Mouse (Mus musculus) adrenal gland, adult (tissue): ENCODE measurements around the gene Fbxo42.
"Not testable (repeated sequence)": the region's sequence is repeated elsewhere in the genome, so short reads cannot be mapped to it uniquely, and the experiment has no call there.

Experiments used
- DNase-seq, 2 experiments: peaks; one replicate each; pipeline ENCODE4 v3.0.0; 2022 to 2023; ENCODE audit warnings: low spot score in 1 of 2; ENCODE audit not compliant: inconsistent age in 2 of 2

The Fbxo42 gene

DNA sequence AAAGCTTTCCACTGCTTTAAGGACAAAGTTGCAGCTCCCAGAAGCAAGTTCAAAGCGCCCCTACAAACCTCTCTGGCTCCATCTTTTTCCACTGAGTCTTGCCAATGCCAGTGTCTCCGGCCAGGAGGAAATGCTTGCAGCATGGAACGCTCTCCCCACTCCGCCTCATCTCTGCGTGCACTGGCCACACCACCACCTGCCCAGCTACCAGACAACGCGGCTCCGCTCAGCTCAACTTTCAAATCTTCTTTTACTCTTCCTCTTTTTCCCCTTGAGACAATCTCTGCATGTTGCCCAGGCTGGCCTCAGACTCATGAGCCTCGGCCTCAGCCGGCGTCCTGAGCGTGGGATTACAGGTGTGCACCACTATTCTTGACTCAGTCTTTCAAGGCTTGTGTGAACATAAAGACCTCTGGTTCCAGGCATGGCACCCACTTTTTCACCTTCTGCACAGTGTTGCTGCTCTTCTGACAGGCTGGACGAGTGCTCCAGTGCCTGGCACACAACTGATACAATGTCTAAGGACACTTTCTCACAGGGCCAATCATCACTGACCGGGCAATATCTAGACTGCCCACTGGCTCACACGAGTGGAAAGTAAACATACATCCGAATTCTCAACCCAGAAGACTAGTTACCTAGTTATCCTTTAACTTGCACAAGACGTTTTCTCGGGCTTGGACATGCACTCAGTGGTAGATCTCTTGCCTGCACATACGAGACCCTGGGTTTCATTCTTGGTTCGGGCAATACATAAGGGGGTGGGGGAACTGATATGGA is 12.8 kb upstream of the Fbxo42 start:
- peak in 1 of 2 experiments; percentile 53 for DNase-seq

DNA sequence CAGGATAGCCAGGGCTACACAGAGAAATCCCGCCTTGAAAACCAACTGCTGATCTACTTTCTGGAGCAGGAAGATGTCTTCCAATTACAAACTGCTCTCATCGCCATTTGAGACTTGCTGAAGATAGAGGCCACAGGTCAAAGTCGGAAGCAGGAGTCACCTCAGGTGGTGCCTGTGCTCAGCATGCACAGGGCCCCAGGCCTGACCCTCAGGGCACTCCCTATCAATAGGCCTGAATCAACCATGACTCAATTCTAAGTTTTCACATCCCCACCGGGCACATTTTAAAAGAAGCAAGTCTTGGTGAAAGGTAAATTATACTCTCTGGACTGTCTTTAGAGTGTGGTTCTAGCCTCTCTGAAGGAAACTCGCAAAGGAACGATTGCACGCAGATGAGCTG is 11.6 kb upstream of the Fbxo42 start:
- no peak for DNase-seq

DNA sequence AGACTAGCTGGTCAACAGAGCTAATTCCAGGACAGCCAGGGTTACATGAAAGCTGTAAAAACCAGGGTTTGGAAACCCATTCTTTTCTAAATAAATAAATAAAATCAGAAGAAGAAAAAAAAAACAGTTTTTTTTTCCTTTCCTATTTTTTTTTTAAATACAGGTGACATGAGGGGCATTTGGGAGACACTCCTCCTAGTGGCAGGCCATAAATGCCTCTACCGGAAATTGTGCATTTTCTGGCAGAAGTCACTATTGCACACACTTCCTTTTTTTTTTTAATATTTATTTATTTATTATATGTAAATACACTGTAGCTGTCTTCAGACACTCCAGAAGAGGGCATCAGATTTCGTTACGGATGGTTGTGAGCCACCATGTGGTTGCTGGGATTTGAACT is 10.0 kb upstream of the Fbxo42 start:
- not testable (repeated sequence) for DNase-seq

DNA sequence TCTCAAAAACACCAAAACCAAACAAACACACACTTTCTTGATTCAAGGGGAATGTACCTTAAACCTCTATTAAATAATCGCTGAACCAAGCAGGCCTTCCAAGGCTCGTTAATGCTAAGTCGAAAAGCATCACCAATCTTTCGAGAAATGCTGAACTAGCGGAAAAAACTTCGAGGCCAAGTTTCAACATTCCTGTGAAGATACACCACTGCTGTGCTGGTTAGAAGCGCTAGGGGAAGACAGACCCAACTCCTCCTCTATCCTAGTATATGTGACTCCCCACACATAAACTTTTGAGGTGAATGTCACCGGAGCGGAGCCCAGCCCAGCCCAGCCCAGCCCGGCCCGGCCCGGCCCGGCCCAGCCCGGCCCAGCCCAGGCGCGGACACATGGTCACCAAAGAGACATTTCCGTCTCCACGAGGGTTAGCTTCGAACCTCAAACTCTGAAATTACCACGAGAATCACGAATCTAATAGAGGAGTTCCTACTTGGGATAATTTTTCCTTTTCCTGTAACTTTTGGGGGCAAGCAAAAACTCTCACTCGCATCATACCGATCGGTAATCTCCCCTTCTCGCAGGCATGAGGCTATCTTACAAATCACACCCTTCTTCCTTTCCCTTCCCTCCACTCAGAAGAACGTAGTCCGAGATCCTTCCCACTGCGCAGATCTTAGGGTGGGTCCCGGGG is 9.1 kb upstream of the Fbxo42 start:
- DNase-seq = peak in 1 of 2 experiments; percentile 71

DNA sequence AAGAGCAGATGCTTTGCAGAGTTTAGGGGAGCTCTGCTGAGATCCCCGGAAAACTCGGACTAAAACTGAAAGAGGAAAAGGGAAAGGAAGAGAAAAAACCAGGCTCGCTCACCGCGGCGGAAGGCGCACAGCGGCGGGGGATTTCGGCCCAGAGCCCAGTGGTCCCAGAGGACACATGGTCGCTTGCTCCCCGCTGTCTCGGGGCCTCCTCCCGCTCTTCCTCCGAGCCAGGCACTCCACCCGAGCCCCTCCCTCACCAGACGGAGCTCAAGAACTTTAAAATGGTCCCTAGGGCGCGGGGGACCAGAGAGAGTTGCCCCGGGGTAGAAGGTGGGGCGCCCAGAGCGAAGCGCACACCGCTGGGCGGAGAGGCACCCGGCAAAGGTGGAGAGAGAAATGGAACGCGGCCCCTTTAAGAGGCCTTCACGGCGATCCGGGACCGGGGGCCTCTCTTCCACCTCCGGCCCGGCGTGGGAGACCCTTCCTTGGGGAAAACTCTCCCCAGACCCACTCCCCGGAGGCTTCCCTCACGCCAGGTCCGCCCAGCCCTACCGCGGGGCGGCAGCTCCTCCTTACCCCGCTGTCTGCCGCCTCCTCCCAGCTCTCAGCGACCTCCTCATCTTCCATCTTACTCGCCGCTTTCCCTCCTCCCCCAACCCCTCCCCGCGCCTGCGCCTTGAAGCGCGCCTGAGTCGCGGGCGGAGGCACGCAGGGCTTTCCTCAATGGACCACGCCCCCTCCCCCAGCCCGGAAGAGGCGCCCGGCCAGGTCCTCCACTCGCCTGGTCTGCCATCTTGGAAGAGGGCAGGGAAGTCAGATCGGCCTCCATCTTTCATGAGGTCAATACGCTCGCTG is 8.4 kb upstream of the Fbxo42 start, which contains the start of gene Szrd1:
Gene Szrd1, minus strand, starts transcription at position 660 of the 855 bp plus-strand sequence.
- DNase-seq = peak; percentile 99

DNA sequence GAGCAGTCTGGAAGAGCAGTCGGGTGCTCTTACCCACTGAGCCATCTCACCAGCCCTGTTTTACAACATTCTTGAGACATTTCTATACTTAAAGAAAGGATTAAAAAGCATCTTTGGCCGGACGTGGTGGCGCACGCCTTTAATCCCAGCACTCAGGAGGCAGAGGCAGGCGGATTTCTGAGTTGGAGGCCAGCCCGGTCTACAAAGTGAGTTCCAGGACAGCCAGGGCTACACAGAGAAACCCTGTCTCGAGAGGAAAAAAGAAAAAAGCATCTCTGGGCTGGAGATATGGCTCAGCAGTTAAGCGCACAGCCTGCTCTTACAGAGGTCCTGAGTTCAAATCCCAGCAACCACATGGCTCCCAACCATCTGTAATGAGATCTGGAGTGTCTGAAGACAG is 7.4 kb upstream of the Fbxo42 start:
- DNase-seq = peak in 1 of 2 experiments; percentile 54

DNA sequence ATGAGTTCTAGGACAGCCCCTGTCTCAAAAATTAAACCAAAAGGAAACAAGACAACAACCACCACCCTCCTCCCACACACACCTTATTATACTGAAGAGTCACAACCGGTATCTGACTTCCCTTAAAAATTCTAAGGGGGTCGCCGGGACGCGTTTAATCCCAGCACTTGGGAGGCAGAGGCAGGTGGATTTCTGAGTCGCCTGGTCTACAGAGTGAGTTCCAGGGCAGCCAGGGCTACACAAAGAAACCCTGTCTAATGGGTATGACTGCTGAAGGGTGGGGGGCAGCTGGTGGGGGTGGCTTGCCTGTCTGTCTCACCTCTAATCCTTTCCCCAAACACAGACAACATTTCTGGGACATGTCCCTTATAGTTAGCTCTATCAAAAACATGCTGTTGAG is 6.7 kb upstream of the Fbxo42 start:
- DNase-seq = no peak

DNA sequence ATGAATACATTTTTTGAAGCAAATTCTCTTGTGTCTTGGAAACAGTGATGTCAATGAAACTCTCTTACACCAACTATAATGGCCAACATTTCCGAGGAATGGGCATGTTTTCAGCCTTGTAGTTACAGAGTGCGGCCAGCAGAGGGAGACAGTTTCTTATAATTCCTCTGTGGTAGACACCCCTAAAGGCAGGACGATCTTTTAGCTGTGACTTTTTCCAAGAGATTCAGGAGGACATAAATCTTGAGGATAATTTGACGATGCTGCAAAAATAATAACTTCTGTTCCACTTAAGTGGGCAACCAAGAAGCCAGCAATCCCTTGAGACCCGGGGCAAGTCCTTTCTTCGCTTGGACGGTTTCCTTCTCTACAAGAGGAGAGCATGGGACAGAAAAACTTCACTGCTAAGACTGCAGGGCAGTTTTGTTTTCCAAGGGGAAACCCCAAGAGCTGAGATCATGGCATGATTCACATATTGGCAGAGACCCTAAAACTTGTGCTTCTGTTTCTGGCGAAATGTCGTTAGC is 5.4 kb upstream of the Fbxo42 start:
- peak; percentile 82 to 95 for DNase-seq

DNA sequence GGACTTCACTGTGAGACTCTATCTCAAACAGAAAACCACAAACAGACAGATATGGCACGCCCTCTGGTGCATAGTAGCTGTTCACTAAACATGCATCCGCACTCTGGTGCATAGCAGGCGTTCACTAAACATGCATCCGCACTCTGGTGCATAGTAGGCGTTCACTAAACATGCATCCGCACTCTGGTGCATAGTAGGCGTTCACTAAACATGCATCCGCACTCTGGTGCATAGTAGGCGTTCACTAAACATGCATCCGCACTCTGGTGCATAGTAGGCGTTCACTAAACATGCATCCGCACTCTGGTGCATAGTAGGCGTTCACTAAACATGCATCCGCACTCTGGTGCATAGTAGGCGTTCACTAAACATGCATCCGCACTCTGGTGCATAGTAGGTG is 2.6 kb upstream of the Fbxo42 start:
- not testable (repeated sequence) for DNase-seq

DNA sequence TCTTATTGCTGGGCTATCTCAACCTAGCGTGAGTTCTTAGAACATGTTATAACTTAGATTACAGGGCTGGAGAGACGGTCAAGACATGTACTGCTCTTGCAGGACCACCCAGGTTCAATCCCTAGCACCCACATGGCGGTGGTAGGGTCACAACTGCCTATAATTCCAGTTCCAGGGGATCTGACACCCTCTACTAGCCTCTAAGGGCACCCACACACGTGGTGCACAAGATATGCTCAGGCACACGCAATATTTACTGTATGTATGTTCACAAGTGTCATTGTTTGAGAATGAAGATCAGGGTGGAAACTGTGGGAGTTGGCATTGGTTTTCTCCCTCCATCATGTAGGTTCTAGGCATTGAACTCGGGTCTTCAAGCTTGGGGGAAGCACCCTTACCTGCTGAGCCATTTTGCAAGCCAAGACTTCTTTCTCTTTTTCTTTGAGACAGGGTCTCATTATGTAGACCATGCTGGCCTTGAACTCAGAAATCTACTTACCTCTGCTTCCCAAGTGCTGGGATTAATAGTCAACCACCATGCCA is 1.2 kb upstream of the Fbxo42 start:
- no peak for DNase-seq

DNA sequence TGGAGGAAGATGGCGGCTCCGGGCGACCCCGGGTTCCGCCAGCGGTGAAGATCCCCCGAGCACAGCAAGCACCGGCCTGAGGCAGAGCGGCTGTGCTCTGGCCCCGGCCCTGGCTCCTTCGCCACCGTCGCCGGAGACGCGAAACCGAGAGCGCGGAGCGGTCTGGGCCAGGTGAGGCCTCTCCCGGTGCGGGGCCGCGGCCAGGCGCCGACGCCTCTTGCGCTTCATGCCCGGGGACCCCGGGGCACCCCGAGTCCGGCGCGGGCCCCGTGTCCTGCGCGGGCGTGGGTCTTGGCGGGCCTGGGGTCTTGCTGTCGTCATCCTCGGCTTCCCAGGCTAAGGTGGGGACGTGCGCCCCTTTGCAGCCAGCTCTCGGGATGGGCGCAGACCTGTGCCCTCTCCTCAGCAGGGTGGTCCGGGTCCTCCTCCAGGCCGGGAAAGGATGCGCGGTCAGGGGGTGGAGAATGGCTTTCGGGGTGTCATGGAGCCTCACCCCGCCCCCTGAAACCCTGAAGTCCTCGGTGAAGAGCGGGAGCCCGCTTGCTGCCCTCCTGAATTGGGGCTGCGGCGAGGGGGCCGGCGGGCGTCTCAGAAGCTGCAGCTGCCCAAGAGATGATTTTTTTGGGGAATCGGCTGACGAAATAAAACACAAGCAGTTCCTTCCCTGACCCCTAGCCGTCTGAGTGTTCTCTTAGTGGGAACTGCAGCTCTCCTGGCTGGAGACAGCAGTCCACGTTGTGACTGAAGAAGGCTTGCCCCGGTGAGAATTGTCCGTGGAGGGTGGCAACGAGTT is 492 bp downstream of the Fbxo42 start:
- peak in 1 of 2 experiments; percentile 84 for DNase-seq

DNA sequence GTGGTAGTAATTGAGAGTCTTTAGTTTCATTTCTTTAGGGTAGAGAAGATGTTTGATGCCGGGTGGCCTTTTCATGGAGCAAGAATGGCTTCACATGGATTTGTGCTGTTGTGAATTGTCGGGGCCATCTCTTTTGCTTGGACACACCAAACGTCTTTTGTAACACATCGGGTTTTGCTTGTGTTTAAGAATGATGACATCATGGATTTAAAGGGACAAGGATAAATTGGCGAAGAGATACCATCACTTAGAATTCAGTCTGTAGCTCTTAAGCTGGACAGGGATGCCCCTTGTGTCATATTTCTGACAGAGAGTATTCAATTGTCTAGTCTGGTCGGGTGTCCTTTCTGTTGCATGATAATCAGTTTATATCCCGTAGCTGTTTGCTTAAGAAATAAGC is 1.4 kb downstream of the Fbxo42 start:
- peak in 1 of 2 experiments; percentile 48 for DNase-seq

DNA sequence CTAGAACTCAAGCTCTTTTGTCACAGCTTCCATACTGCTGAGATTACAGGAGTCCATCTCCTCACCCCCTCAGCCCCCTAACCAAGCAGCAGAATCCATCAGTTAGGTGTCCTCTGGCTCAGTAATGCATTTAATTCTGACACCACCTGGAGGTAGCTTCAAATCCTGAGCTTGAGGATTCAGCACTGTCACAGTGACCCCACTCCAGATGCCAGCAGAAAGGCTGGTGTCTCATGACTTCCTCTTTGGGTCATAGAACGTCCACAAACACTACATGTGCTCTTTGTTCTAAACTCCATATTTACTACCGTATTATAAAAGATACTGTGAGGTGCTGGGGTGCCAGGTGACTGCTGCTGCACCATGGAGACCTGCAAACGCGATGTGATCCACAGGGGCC is 9.8 kb downstream of the Fbxo42 start:
- no peak for DNase-seq

DNA sequence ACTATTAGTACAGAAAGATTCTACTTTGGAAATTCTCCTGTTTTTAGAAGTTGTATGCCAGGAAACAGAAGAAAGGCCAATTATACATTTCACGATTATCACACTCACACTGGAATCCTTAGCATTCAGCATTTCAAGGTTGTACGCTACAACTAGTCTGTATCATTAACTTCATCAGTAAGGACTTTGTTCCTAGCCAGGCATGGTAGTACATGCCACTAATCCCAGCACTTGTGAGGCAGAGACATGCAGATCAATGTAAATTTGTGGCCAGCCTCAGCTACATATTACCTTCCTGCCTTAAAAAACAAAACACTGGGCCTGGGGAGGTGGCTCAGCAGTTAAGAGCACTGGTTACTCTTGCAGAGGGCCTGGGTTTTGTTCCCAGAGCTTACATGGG is 10.9 kb downstream of the Fbxo42 start:
- no peak for DNase-seq

DNA sequence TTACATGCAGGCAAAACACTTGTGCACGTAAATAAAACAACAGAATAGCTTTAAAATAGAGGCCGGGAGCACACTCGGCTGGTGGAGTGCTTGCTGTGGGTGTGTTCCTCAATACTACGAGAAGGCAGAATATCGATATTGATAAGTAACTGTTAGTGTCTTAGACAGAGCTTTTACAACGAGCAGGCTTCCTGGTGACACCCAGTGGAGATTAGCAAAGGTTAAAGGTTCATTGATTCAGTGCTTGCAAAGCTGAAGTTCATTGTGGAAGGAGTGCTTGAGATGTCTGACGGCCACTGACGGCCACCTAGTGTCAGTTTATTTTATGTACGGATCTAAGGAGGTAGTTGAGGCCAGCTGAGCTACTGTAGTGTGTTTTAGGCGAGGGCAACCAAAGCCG is 11.4 kb downstream of the Fbxo42 start:
- no peak for DNase-seq

DNA sequence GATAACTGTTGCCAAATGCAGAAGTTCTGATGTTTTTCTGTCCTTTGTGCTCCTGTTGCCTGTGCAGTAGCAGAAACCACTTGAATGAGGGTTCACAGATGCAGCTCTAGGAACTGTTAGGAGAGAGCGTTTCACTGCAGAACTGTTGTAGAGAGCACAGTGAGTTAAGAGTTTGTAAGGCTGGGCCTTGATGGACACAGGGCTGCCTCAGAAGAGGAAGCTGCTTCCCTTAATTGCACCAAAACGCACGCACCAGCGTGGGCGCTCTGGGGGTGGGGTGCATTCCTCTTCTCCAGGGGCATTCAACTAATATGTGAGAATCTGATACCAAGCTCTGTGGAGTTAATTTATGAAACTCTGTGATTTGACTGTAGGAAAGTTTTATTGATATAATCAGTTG is 12.0 kb downstream of the Fbxo42 start:
- DNase-seq = no peak

DNA sequence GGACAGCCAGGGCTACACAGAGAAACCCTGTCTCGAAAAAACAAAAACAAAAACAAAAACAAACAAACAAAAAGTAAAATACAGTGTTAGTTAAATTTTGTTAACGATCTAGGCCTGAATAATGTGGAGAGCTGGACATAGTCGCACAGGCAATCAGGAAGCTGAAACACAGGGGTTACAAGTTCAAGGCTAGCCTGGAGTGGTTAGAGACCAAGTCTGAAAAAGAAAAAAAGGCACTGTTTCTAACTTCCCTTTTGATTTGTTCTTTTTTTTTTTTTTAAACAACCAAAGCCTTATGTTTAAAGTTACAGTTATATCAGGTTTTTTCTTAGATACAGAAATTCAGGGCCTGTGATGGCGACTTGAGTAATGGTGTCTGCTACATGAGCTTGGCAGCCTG is 12.5 kb downstream of the Fbxo42 start:
- DNase-seq = no peak

DNA sequence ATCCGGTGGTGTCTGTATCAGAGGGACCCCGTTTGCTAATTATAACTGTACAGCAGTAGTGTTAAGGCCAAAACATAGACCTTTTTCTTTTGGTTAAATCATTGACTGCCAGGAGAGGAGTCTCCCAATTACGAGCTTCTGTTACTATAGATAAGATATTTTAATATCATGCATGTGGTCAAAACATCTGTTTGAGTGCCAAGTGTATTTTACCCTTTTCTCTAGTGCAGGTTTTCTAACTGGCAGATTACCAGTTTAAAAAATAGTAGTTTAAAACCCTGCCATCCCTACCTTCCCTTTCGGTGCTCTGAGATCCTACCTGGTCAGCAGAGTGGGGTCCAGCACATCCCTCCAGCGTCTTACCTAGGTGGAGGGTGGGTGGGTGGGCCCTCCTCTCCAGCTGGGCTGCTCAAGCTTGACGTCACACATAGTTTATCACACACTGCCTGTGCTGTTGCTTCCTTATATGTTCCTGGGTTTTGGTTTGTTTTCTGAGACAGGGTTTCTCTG is 14.0 kb downstream of the Fbxo42 start:
- DNase-seq = no peak

DNA sequence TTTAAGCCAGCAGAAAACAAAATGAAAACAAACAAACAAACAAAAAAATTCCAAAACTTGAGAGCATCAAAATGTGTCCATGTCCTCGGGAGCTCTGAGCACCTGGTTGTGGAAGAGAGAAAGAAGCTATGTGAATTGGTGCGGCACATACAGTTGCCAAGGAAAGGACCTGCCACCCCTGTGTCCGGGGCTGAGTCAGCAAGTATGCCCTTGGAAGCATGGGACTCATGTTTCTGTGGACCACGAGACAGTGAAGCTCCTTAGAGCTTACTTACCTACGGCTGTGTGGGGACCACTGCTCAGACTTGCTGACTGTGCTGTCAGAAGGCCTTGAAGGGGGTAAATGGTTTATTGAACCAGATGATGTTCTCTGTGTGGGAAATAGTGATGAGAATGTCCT is 16.0 kb downstream of the Fbxo42 start:
- DNase-seq = peak in 1 of 2 experiments; percentile 55

DNA sequence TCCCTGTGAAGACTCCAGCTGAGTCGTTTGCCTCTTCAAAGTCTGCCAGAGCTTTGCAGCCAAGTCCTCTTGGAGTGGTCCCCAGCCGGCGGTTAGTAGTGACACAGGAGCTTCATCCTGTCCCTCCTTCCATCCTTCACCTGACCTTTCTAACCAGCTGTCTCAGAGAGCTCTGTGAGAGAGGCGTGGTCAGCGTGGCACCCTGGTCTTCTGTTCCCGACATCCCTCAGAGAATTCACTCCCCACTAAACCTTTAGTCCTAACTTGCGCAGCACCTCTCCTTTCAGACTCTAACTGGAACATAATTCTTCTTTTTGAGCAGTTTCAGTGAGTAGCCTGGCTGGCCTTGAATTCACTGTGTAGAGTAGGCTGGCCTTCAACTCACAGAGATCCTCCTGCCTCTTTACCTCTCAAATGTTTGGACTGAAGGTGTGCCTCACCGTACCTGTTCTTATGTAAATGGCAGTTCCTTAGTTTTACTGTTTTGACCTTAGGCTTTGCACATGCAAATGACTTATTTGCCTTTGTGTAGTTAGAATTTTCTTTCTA is 18.1 kb downstream of the Fbxo42 start:
- DNase-seq = no peak
